Comparison of ENCODE assay signal across 17 mouse cellular contexts in genomic region chr19:52878812-52879502, GRCm38 (mm10).
DNase-seq lines count a peak whose midpoint lies in the region.
"Had no signal": no experiment of that assay in that cellular context is flagged by ENCODE, and none has a peak within 500 bp of the region (broad histone marks: within the 10 kb centered on the region; RNA-seq: fewer than 3 reads in every experiment).

No protein-coding gene starts in this region.

- peak; percentile 19 for DNase-seq in layer of hippocampus, adult 11-12 months (ENCODE audit: low spot score)
- DNase-seq in layer of hippocampus, adult 18-20 months (ENCODE audit: low spot score in 2 of 2) = no peak
- DNase-seq in lung, postnatal 36 days = peak; percentile 17
- DNase-seq in lung, postnatal 10 days = no peak
- peak; percentile 84 for DNase-seq in fat pad, adult 2 months (ENCODE audit: extremely low read depth, low read depth, low spot score)
- peak; percentile 12 to 14 for DNase-seq in monocyte, adult 2 months (ENCODE audit: low read depth in 1 of 2, low spot score in 2 of 2)
- DNase-seq in natural killer cell, adult 2 months (ENCODE audit: low spot score in 2 of 2) = no peak
- no peak for DNase-seq in spleen, postnatal 36 days (ENCODE audit: low spot score in 2 of 2)
- DNase-seq: adrenal gland, postnatal 36 days; cerebellum, adult 8-10 months; heart, postnatal 14 days; kidney, adult 2 months; kidney, postnatal 10 days; liver, embryonic 13.5 days; midbrain, embryonic 14.5 days; right cerebral cortex, postnatal 25 days; thymus, adult 18-20 months had no signal

Comparison
In these comparisons a context has a peak if more than half of its experiments do, and no peak if none do; other contexts are left out.
1. DNase-seq: peak in layer of hippocampus, adult 11-12 months (single experiment), lung, postnatal 36 days (single experiment), fat pad, adult 2 months (single experiment) and monocyte, adult 2 months (2 of 2); none in layer of hippocampus, adult 18-20 months (0 of 2), lung, postnatal 10 days (single experiment), natural killer cell, adult 2 months (0 of 2) and spleen, postnatal 36 days (0 of 2).